Mouse (Mus musculus) heart, postnatal 36 days (tissue): ENCODE measurements around the gene Pidd1. TPM values are rescaled to one million over a fixed set of nuclear protein-coding genes. Genes with fewer than 3 reads are reported as not detected.
A peak's percentile ranks its signal among the peaks of the same experiment; 100 is the strongest.

Experiments
- DNase-seq, 2 experiments: peaks; one replicate each; pipeline ENCODE4 v3.0.0; 2021 to 2022
- intact Hi-C: fragments of 180-260 bp; cut with DNase I; formaldehyde crosslinking; loops from one replicate; pipeline ENCODE4 v1.15.1; 2025
- total RNA-seq, 2 experiments: library from RNA; stranded (reverse); gene quantifications; 2 replicates each; pipeline ENCODE4 v1.2.3; 2021

Pidd1 gene
- under 1 TPM; 0.60 to 0.78 TPM for total RNA-seq

- intact Hi-C loops, result no loop called here
- DNase-seq, result peak; percentile 67
These were observed at the start of gene Pidd1 for GRCm38 (mm10) chr7:141443828-141444237. Gene Pidd1 (minus strand): TSS chr7:141444025.

GRCm38 (mm10) chr7:141492738-141493137 lies 48.9 kb upstream of the Pidd1 start:
- intact Hi-C loops, result no loop called here
- no peak for DNase-seq

GRCm38 (mm10) chr7:141491151-141491550 lies 47.3 kb upstream of the Pidd1 start:
- DNase-seq, result no peak

GRCm38 (mm10) chr7:141487141-141487540 lies 43.3 kb upstream of the Pidd1 start:
- intact Hi-C loops, result loop anchor here (10.0 kb wide), 1 partner anchor 438 kb away; no protein-coding TSS in a partner anchor
- DNase-seq, result no peak

More at GRCm38 (mm10) chr7:141491151-141491550, 47.3 kb upstream of the Pidd1 start:
- intact Hi-C loops, result no loop called here

- intact Hi-C loops, result loop anchor here (10.0 kb wide), 1 partner anchor 439 kb away; no protein-coding TSS in a partner anchor
- DNase-seq, result no peak
These were observed 42.4 kb upstream of the Pidd1 start for GRCm38 (mm10) chr7:141486239-141486638.

GRCm38 (mm10) chr7:141485606-141486005 lies 41.8 kb upstream of the Pidd1 start:
- intact Hi-C loops, result loop anchor here (10.0 kb wide), 1 partner anchor 439 kb away; no protein-coding TSS in a partner anchor
- no peak for DNase-seq

GRCm38 (mm10) chr7:141485186-141485585 lies 41.4 kb upstream of the Pidd1 start:
- no peak for DNase-seq
- intact Hi-C loops, result loop anchor here (10.0 kb wide), 1 partner anchor 440 kb away; no protein-coding TSS in a partner anchor

- intact Hi-C loops, result loop anchor here (10.0 kb wide), 1 partner anchor 440 kb away; no protein-coding TSS in a partner anchor
- DNase-seq, result no peak
These were observed 40.6 kb upstream of the Pidd1 start for GRCm38 (mm10) chr7:141484186-141485120.

- DNase-seq, result no peak
- intact Hi-C loops, result loop anchor here (10.0 kb wide), 1 partner anchor 442 kb away; no protein-coding TSS in a partner anchor
These were observed 39.4 kb upstream of the Pidd1 start for GRCm38 (mm10) chr7:141483114-141483653.

GRCm38 (mm10) chr7:141482531-141483024 lies 38.8 kb upstream of the Pidd1 start:
- DNase-seq, result no peak
- intact Hi-C loops, result loop anchor here (10.0 kb wide), 1 partner anchor 442 kb away; no protein-coding TSS in a partner anchor

- intact Hi-C loops, result loop anchor here (1.0 to 10.0 kb wide), 2 partner anchors 44 to 443 kb away; no protein-coding TSS in a partner anchor
- peak; percentile 50 to 55 for DNase-seq
These were observed 37.9 kb upstream of the Pidd1 start for GRCm38 (mm10) chr7:141481498-141482401.

- peak; percentile 72 to 75 for DNase-seq
These were observed 37.1 kb upstream of the Pidd1 start for GRCm38 (mm10) chr7:141480842-141481497.

GRCm38 (mm10) chr7:141478270-141478748 lies 34.5 kb upstream of the Pidd1 start:
- intact Hi-C loops, result no loop called here
- DNase-seq, result peak; percentile 35 to 42

More at GRCm38 (mm10) chr7:141480842-141481497, 37.1 kb upstream of the Pidd1 start:
- intact Hi-C loops, result loop anchor here (1.0 to 10.0 kb wide), 3 partner anchors 44 to 444 kb away; no protein-coding TSS in a partner anchor

- DNase-seq, result peak; percentile 27 to 33
- intact Hi-C loops, result no loop called here
These were observed 33.9 kb upstream of the Pidd1 start for GRCm38 (mm10) chr7:141477578-141478269.

- no peak for DNase-seq
- intact Hi-C loops, result no loop called here
These were observed 33.2 kb upstream of the Pidd1 start for GRCm38 (mm10) chr7:141476981-141477370.

GRCm38 (mm10) chr7:141476226-141476980 lies 32.6 kb upstream of the Pidd1 start:
- DNase-seq, result peak; percentile 84 to 92
- intact Hi-C loops, result no loop called here

GRCm38 (mm10) chr7:141475805-141476158 lies 32.0 kb upstream of the Pidd1 start:
- DNase-seq, result peak in 1 of 2 experiments; percentile 43
- intact Hi-C loops, result no loop called here
